Mouse (Mus musculus): ENCODE data around the gene Mrgpre. TPM values are rescaled to one million over a fixed set of nuclear protein-coding genes. Genes with fewer than 3 reads are reported as not detected.

Gene Mrgpre
- polyA plus RNA-seq, 1 experiment from 2014 or later, result 14.1 TPM

GRCm38 (mm10) chr7:143763794-143764193 is 20.5 kb downstream of the Mrgpre start:
- ATAC-seq, result peak; percentile 66
- H3K4me2 ChIP-seq (ENCODE audit: low read length), result no peak overlapping the region
- H3K36me3 ChIP-seq (ENCODE audit: control insufficient read depth, insufficient read depth, low read length), result no peaks in the 10 kb centered on the region
- no peaks in the 10 kb centered on the region for H3K9me3 ChIP-seq (replicated peaks; ENCODE audit: control insufficient read depth, low read length, poor library complexity, severe bottlenecking)
- no peak overlapping the region for H3K27ac ChIP-seq (ENCODE audit: low read length)
- no peak overlapping the region for H3K9ac ChIP-seq (ENCODE audit: low read depth, low read length)
- no peaks in the 10 kb centered on the region for H3K4me1 ChIP-seq (ENCODE audit: control insufficient read depth, insufficient read depth, low read length)
- no peaks in the 10 kb centered on the region; the same call in 1 of the 2 replicates for H3K27me3 ChIP-seq (ENCODE audit: control insufficient read depth, insufficient read depth, low read depth, low read length)
- H3K4me3 ChIP-seq (ENCODE audit: low read depth, low read length), result no peak overlapping the region
- 11% methylated on average over 3 of the region's 3 CpGs for WGBS

- no peak overlapping the region for H3K4me2 ChIP-seq (ENCODE audit: low read length)
- no peak overlapping the region for H3K27ac ChIP-seq (ENCODE audit: low read length)
- no peak overlapping the region for H3K9ac ChIP-seq (ENCODE audit: low read depth, low read length)
- WGBS, result 64% methylated on average over 3 of the region's 3 CpGs
- ATAC-seq, result no peak
- peaks cover 12% of the 10 kb centered on the region for H3K27me3 ChIP-seq (ENCODE audit: control insufficient read depth, insufficient read depth, low read depth, low read length)
- H3K9me3 ChIP-seq (replicated peaks; ENCODE audit: control insufficient read depth, low read length, poor library complexity, severe bottlenecking), result no peaks in the 10 kb centered on the region
- peaks cover 7% of the 10 kb centered on the region; the same call in 1 of the 2 replicates for H3K4me1 ChIP-seq (ENCODE audit: control insufficient read depth, insufficient read depth, low read length)
- H3K4me3 ChIP-seq (ENCODE audit: low read depth, low read length), result no peak overlapping the region
- no peaks in the 10 kb centered on the region for H3K36me3 ChIP-seq (ENCODE audit: control insufficient read depth, insufficient read depth, low read length)
Observed at GRCm38 (mm10) chr7:143758956-143759355, 25.3 kb downstream of the Mrgpre start.

GRCm38 (mm10) chr7:143757696-143758095 is 26.6 kb downstream of the Mrgpre start:
- Histone ChIP-seq H3K27me3 (ENCODE audit: control insufficient read depth, insufficient read depth, low read depth, low read length) (peaks cover 12% of the 10 kb centered on the region), H3K4me2 (ENCODE audit: low read length) (no peak overlapping the region), H3K4me3 (ENCODE audit: low read depth, low read length) (no peak overlapping the region), H3K9ac (ENCODE audit: low read depth, low read length) (no peak overlapping the region), H3K4me1 (ENCODE audit: control insufficient read depth, insufficient read depth, low read length) (peaks cover 7% of the 10 kb centered on the region; the same call in 1 of the 2 replicates), H3K9me3 (replicated peaks; ENCODE audit: control insufficient read depth, low read length, poor library complexity, severe bottlenecking) (no peaks in the 10 kb centered on the region), H3K36me3 (ENCODE audit: control insufficient read depth, insufficient read depth, low read length) (no peaks in the 10 kb centered on the region), H3K27ac (ENCODE audit: low read length) (no peak overlapping the region)
- no peak for ATAC-seq
- 68% methylated on average over 3 of the region's 3 CpGs for WGBS

- whole genome bisulfite sequencing, result 4% methylated on average over 15 of the region's 15 CpGs
Observed at GRCm38 (mm10) chr7:143757027-143757390, 27.3 kb downstream of the Mrgpre start.

GRCm38 (mm10) chr7:143756125-143757026 is 27.9 kb downstream of the Mrgpre start, which contains the start of gene Osbpl5:
Gene Osbpl5 (minus strand): TSS chr7:143756985.
- Histone ChIP-seq H3K9ac (ENCODE audit: low read depth, low read length) (peak within 1 kb of the TSS; percentile 48), H3K4me1 (ENCODE audit: control insufficient read depth, insufficient read depth, low read length) (peaks cover 7% of the 10 kb centered on the region; the same call in 1 of the 2 replicates), H3K36me3 (ENCODE audit: control insufficient read depth, insufficient read depth, low read length) (no peaks in the 10 kb centered on the region), H3K4me3 (ENCODE audit: low read depth, low read length) (peak within 1 kb of the TSS; percentile 44), H3K9me3 (replicated peaks; ENCODE audit: control insufficient read depth, low read length, poor library complexity, severe bottlenecking) (no peaks in the 10 kb centered on the region), H3K4me2 (ENCODE audit: low read length) (peak within 1 kb of the TSS; percentile 94), H3K27me3 (ENCODE audit: control insufficient read depth, insufficient read depth, low read depth, low read length) (peaks cover 12% of the 10 kb centered on the region), H3K27ac (ENCODE audit: low read length) (no peak within 1 kb of the TSS)
- ATAC-seq, result no peak
- WGBS, result 26% methylated on average over 22 of the region's 22 CpGs

More at GRCm38 (mm10) chr7:143757027-143757390, 27.3 kb downstream of the Mrgpre start:
- H3K27me3 ChIP-seq (ENCODE audit: control insufficient read depth, insufficient read depth, low read depth, low read length), result peaks cover 12% of the 10 kb centered on the region
- H3K9ac ChIP-seq (ENCODE audit: low read depth, low read length), result peak overlapping the region; percentile 48
- no peaks in the 10 kb centered on the region for H3K9me3 ChIP-seq (replicated peaks; ENCODE audit: control insufficient read depth, low read length, poor library complexity, severe bottlenecking)
- H3K27ac ChIP-seq (ENCODE audit: low read length), result no peak overlapping the region
- H3K4me2 ChIP-seq (ENCODE audit: low read length), result peak overlapping the region; percentile 94
- H3K36me3 ChIP-seq (ENCODE audit: control insufficient read depth, insufficient read depth, low read length), result no peaks in the 10 kb centered on the region
- H3K4me3 ChIP-seq (ENCODE audit: low read depth, low read length), result peak overlapping the region; percentile 44
- peak; percentile 89 for ATAC-seq
- H3K4me1 ChIP-seq (ENCODE audit: control insufficient read depth, insufficient read depth, low read length), result peaks cover 7% of the 10 kb centered on the region; the same call in 1 of the 2 replicates

GRCm38 (mm10) chr7:143755357-143756124 is 28.8 kb downstream of the Mrgpre start:
- ATAC-seq, result no peak
- no peak overlapping the region for H3K4me2 ChIP-seq (ENCODE audit: low read length)
- H3K4me3 ChIP-seq (ENCODE audit: low read depth, low read length), result no peak overlapping the region
- no peaks in the 10 kb centered on the region for H3K9me3 ChIP-seq (replicated peaks; ENCODE audit: control insufficient read depth, low read length, poor library complexity, severe bottlenecking)
- peaks cover 12% of the 10 kb centered on the region for H3K27me3 ChIP-seq (ENCODE audit: control insufficient read depth, insufficient read depth, low read depth, low read length)
- H3K27ac ChIP-seq (ENCODE audit: low read length), result no peak overlapping the region
- H3K9ac ChIP-seq (ENCODE audit: low read depth, low read length), result no peak overlapping the region
- WGBS, result 74% methylated on average over 9 of the region's 9 CpGs
- peaks cover 7% of the 10 kb centered on the region; the same call in 1 of the 2 replicates for H3K4me1 ChIP-seq (ENCODE audit: control insufficient read depth, insufficient read depth, low read length)
- H3K36me3 ChIP-seq (ENCODE audit: control insufficient read depth, insufficient read depth, low read length), result no peaks in the 10 kb centered on the region

GRCm38 (mm10) chr7:143753990-143754715 is 30.1 kb downstream of the Mrgpre start:
- 45% methylated on average over 5 of the region's 5 CpGs for WGBS
- no peak for ATAC-seq
- Histone ChIP-seq H3K9me3 (replicated peaks; ENCODE audit: control insufficient read depth, low read length, poor library complexity, severe bottlenecking) (no peaks in the 10 kb centered on the region), H3K4me3 (ENCODE audit: low read depth, low read length) (no peak overlapping the region), H3K27ac (ENCODE audit: low read length) (no peak overlapping the region), H3K36me3 (ENCODE audit: control insufficient read depth, insufficient read depth, low read length) (no peaks in the 10 kb centered on the region), H3K9ac (ENCODE audit: low read depth, low read length) (no peak overlapping the region), H3K4me2 (ENCODE audit: low read length) (no peak overlapping the region), H3K4me1 (ENCODE audit: control insufficient read depth, insufficient read depth, low read length) (peaks cover 7% of the 10 kb centered on the region; the same call in 1 of the 2 replicates), H3K27me3 (ENCODE audit: control insufficient read depth, insufficient read depth, low read depth, low read length) (peaks cover 12% of the 10 kb centered on the region)

GRCm38 (mm10) chr7:143752606-143753005 is 31.7 kb downstream of the Mrgpre start:
- Histone ChIP-seq H3K9ac (ENCODE audit: low read depth, low read length) (no peak overlapping the region), H3K4me1 (ENCODE audit: control insufficient read depth, insufficient read depth, low read length) (peaks cover 14% of the 10 kb centered on the region), H3K4me3 (ENCODE audit: low read depth, low read length) (no peak overlapping the region), H3K9me3 (replicated peaks; ENCODE audit: control insufficient read depth, low read length, poor library complexity, severe bottlenecking) (no peaks in the 10 kb centered on the region), H3K4me2 (ENCODE audit: low read length) (no peak overlapping the region), H3K36me3 (ENCODE audit: control insufficient read depth, insufficient read depth, low read length) (no peaks in the 10 kb centered on the region), H3K27ac (ENCODE audit: low read length) (no peak overlapping the region), H3K27me3 (ENCODE audit: control insufficient read depth, insufficient read depth, low read depth, low read length) (peaks cover 12% of the 10 kb centered on the region)
- 85% methylated on average over 3 of the region's 3 CpGs for WGBS
- ATAC-seq, result no peak

All from midbrain, embryonic 16.5 days (tissue).